Mouse (Mus musculus) lung, postnatal 25 days (tissue): ENCODE results near the gene Olfr1135.

ENCODE experiments used
- DNase-seq: peaks from one replicate; pipeline ENCODE4 v3.0.0; 2022; ENCODE audit warnings: low spot score

Gene Olfr1135

DNA sequence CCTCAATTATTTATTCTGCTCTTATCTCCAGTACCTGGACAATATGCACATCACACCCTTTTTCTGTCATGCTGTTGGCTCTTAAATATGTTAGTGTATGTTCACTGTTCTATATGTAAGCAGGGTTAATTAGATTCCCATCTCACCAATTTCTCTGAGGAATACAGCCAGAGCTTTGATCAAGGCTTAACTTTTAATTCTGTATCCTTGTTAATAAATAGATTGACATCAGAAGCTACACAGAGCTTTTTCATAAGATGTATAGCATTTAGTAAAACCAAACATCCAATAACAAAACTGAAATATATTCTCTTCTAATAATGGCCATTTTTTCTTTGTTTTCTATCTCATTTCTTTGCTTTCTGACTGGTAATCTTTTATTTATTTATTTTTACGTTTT, at the start of gene Olfr1135:
Gene Olfr1135 (minus strand): TSS at position 101 of the 400 bp plus-strand sequence.
- no peak for DNase-seq

DNA sequence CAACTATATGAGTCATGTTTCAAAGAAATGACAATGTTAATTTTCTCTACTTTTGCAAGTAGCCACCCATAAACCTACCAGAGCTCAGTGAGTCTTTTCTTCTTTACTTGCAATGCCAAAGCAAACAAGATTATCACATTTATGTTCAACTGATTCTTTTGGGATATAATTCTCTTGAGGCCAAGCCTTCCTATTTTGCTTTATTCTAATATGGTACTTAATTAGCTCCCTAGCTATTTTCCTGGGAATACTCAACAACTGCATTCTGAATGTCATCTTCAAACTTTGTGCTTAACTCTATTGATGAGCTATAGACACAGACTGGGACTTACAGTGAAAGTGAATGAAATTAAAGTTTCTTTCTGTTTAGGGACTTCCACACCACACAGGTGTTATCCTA, 39.6 kb upstream of the Olfr1135 start, which contains the start of gene Olfr1137:
Gene Olfr1137 (minus strand): TSS at position 101 of the 400 bp plus-strand sequence.
- no peak for DNase-seq

DNA sequence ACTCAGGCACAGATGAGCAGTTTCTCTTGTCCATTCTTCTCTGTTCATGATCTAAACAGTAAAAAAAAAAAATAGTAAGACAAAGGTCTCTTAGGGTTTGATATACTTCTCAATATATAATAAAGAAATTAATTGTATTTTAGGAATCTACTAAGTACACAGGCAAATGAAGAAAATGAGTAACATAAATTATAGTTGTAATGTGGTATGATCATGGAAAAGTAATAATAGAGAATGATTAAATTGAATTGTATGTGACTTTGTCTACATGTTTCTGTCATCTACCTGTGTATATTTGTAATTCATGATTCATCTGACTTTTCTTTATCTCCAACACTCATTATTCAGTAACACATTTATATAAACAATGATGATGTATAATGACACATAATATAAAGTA, 20.4 kb upstream of the Olfr1135 start, which contains the start of gene Olfr1136:
Gene Olfr1136 (minus strand): TSS at position 101 of the 400 bp plus-strand sequence.
- DNase-seq, result no peak

DNA sequence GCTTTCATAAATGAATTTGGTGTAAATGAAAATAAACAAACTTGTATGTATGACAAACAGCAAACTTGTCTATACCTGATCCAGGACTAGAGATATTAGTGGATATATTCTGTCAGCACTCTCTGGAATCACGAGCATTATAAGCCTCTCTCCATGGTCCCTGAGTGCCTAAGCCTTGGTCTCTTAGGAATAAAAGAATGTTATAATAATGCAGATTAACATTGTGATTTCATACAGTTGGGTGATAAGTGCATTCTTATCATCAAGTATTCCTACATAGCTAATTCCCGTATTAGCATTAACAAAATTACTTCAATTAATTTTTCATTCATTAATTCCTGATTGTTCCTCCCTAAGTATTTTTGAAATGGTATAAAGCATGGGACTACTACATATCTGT, 15.1 kb downstream of the Olfr1135 start, which contains the start of gene Olfr1134:
Gene Olfr1134 (minus strand): TSS at position 101 of the 400 bp plus-strand sequence.
- DNase-seq, result no peak

DNA sequence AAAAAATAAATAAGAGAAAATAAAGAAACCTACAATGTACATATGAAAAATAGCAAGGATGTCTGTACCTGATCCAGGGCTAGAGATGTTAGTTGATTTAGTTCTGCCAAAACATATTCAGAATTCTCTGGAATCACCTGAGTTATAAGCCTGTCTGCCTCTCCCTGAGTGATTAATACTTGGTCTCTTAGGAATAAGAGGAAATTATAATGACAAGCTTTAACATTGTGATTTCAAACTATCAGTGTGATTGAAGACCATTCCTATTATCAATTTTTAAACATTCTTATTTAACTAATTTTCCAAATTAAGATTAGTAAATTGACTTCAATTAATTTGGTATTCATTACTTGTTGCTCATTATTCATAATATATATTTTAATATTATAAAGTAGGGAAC, 26.2 kb downstream of the Olfr1135 start, which contains the start of gene Olfr1133:
Gene Olfr1133 (minus strand): TSS at position 101 of the 400 bp plus-strand sequence.
- DNase-seq, result no peak

DNA sequence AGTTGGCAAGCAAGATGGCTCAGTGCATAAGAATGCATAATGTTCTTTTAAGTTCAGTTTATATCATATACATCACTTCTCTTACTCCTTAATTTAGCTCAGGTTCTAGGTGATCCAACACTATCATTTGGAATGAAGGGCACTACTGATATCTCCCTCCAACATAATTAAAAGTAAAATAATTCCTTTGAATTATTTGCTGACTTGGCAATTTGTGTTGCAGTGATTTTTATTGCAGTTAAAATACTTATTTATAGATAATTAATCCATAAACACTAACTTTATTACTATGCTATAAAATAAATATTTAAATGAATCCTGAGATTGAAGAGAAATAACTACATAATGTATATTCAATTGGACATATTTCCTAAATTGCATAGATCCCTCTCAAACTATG, 31.0 kb downstream of the Olfr1135 start:
- no peak for DNase-seq

DNA sequence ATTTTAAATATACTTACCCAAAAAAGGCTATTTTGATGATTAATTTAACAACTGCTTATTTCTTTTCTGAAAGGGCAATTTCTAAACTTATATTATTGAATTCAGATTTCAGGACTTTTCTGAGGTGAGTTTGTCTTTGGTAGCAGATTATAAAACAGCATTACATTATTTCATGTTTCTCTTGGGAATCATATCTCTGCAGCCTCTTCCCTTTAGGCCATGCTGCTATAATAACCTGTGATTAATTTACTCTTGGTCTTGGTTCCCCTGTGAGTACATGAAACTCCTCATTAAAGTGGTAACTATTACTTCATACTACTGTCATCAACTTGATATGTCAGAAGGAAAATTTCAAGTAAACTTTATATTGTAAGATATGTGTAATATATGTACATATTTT, 36.0 kb downstream of the Olfr1135 start, which contains the start of gene Olfr1132:
Gene Olfr1132 (minus strand): TSS at position 101 of the 400 bp plus-strand sequence.
- DNase-seq, result no peak

DNA sequence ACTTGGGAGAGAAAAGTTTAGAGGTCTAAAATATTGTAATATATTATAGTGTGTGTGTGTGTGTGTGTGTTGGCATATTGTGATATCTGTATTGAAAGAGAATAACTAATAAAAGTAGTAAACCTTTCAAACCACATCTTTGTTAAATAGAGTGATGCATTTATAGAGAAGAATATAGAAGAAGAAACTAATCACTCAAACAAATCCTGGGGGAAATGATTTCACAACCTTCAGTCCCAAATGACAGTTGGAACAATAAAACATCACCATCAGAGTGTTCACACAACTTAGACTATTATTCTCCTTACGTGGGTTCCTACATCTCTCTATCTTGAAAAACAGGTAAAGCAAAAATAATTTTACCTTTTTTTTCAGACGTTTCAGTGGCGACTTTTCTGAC, 46.7 kb downstream of the Olfr1135 start, which contains the start of gene Olfr1131:
Gene Olfr1131 (plus strand): TSS at position 301 of the 400 bp plus-strand sequence.
- no peak for DNase-seq
